Mouse (Mus musculus) ovary, postnatal 14 days (tissue): ENCODE data around the gene Jarid2.

ENCODE experiments used
- DNase-seq: peaks from one replicate; pipeline ENCODE4 v3.0.0; 2022; ENCODE audit warnings: low spot score

The Jarid2 gene

DNA sequence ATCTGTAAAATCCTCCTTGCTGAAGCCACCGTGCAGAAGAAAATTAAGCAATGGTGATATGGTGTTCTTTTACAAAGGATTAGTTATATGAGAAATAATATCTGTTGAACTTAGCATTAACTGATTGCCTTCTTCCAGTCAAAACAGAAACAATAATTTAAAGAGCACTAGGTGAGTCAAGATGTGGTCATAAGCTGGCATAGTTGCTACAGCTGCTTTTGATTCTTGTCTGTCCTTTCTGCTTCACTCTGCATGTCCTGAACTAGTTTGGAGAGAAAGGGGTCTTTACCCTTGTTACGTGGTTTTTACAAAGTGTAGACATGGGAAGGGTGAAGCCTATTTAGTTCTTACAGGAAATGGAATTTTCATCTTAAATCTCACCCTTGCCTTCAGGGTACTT, 51.9 kb downstream of the Jarid2 start:
- no peak for DNase-seq

GRCm38 (mm10) chr13:44784551-44784950, 55.3 kb downstream of the Jarid2 start:
- no peak for DNase-seq

- peak; percentile 34 for DNase-seq
Measured at GRCm38 (mm10) chr13:44786291-44786690, 57.0 kb downstream of the Jarid2 start.

GRCm38 (mm10) chr13:44788352-44789125, 59.3 kb downstream of the Jarid2 start:
- no peak for DNase-seq

DNA sequence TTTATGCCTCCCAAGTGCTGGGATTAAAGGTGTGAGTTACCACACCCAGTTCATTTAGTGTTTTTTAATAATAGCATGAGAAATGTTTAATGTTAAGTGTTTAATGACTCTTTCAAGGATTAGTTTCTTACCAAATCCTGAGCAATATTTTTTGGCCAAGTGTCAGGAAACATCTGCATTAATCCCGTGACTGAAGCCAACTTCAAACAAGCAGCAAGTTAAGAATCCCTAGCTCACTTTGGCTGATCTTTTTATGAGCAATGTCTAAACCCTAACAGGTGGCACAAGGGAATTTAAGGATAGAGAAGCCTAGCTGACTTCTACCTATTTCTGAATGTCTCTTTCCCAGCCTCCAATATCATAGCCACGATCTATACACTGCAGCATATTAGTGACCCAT, 60.7 kb downstream of the Jarid2 start:
- no peak for DNase-seq

DNA sequence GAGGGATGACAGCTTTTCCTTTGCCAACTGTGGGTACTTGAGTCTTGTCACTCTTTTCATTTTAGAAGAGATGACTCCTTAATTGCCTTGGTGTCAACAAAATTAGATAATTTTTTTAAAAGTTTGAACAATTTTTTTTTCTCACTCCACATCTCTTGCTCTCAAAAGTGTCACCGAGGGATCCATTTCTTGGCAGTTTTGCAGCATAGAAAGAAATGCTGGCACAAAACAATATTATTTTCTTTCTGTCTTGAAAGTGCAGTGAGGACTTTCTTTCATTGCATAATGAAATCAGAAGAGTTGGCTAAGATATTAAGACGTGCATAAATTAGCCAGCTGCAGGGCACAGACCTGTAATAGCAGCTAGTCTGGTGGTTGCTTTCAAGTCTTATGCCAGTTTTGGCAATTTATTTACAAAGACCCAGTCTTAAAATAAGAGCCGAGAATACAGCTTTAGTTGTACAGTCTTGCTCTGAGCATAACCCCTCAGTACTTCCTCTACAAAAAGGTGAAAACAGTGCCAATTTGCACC, 63.2 kb downstream of the Jarid2 start:
- no peak for DNase-seq

DNA sequence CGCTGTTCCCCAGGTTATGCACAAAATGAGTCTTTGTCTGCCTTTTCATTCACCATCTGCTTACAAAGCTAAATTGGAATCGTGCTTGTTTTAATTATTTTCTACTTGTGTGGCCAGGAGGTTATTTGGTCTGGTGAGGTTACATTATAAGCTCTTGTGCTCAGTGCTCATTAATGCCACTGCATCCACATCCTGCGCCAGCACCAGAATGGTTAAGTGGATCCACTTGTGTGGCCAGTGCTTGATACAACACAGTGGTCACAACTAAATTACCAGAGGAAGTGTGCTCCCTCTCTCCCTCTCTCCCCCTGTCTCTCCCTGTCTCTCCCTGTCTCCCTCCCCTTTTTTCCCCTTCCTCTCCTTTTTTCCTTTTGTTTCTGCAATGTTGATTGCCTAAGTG, 66.6 kb downstream of the Jarid2 start:
- DNase-seq: no peak

DNA sequence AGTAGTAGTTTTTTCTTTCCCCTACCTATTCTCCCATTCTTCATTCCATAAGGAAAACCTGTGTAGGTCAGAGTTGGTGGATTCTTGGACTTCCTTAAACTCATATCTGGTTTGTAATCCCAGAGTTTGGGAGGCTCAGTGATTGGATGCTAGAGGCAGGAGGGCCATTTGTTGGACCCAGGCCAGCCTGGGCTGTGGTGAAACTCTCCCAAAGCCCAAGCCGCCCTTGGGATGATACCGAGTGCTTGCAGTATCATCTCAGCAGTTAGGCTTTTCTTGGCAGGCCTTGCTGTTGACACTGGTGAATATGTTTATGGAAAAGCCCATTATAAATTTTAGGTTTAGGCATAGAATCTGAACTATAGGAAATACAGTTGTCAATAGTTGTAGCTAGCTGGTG, 67.5 kb downstream of the Jarid2 start:
- peak; percentile 34 for DNase-seq

GRCm38 (mm10) chr13:44798280-44798679, 69.0 kb downstream of the Jarid2 start:
- no peak for DNase-seq

DNA sequence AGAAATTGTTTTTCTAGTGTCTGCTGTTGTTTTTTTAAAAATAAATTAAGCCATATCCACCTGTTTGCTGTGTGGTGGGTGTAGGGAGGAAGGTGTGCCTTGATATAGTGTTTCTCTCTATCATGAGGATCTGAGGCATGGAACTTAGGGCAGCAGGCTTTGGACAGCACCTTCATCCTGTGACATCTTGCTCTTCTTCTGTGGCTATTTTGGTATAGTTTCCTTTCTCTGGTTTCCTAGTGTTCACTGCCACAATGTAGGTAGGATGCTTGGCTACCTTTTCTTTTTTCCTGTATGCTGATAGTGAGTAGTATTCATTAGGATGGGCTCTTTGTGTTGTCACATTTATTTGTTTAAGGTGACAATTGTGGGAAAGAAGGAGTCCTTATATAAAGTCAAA, 69.9 kb downstream of the Jarid2 start:
- no peak for DNase-seq

DNA sequence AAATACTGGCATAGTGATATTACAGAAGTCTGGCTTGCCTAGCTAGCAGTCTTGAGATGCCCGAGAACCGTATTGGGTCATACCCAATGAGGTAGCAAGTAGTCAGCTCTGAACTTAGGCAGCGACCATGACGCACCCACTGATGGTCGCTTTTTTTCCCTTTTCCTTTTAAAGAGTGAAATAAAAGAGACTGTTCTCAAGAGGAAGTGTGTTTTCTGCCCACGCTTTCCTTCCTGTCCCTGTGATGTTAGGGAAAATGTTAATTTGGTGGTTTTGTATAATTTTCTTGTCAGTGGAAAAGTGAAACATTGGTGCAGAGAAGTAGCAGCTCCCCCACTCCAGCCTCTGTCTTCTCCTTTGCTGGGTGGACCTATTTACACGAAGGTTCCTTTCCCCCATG, 70.8 kb downstream of the Jarid2 start:
- no peak for DNase-seq

DNA sequence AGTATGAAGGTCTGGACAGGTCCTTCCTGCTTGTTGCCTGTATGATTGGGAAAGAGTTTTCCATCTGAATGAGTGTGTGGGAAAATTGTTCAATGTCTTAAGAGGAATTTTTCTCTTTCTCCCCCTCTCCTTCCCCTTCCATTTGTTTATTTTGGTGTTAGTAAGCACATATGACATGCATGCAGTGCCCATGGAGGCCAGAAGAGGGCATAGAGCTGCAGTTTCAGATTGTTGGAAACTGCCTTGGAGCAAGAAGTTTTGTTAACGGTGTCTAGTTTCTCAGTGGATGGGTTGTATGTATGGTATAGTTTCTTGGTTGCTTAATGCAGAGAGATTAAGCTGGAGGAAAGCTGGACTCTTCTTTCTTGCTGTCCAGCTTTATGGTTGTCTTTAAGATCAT, 75.6 kb downstream of the Jarid2 start:
- peak; percentile 42 for DNase-seq

- no peak for DNase-seq
Measured at GRCm38 (mm10) chr13:44808307-44808706, 79.0 kb downstream of the Jarid2 start.

DNA sequence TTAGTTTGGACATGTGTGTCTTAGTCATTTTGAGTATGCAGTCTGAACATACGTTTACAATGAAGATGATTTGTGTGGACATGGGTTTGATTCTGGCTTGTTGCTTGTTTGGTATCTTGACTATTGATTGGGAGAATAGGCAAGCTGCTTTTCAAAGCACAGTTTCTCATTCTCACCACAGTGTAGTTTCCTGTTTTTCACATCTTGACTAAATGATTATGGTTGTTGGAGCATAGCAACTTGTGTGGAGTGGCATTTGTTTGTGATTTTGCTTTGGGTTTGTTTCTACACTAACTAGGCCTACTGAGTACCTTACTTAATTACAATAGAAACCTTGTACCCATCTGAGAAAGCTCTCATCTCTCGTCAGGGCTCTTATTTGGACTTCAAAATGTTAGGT, 81.7 kb downstream of the Jarid2 start:
- no peak for DNase-seq

DNA sequence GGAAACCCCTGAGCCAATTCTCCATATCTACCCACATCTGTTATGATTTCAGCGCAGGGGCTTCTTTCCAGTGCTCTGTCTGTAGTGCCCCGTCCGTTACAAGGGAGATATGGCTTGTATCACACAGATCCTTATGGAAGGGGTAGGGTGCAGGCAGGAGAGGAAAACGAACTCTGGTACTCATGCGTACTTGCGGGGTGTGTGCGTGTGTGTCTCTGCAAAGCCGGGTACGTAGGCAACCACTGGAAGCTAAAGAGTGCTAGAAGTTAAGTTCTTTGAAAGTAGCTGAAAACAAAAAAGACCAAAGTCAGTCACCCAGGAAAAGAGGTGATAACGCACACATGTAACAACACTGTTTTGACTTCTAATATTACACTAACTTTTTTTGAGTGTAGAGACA, 82.3 kb downstream of the Jarid2 start:
- DNase-seq: no peak

- no peak for DNase-seq
Measured at GRCm38 (mm10) chr13:44812381-44812780, 83.1 kb downstream of the Jarid2 start.

DNA sequence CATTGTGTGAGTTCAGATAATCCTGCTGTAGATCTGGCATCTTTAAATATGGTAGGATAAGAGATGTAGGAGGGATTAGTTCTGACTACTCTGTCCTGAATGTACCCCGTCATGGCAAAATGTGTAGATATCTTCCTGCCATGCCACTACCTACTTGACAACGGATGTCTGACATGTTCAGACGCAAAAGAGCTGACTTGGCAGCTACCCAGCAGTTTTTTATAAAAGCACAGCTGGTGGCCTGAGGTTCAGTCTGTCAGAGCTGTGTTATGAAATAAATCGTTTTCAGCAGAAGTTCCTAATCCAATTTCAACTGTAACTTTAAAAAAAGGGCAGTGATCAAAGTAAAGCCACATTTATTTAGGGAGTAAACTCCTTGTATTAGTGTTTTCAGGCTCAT, 90.1 kb downstream of the Jarid2 start:
- no peak for DNase-seq

GRCm38 (mm10) chr13:44822578-44822977, 93.3 kb downstream of the Jarid2 start:
- DNase-seq: no peak

- DNase-seq: no peak
Measured at GRCm38 (mm10) chr13:44828903-44829302, 99.6 kb downstream of the Jarid2 start.

- no peak for DNase-seq
Measured at GRCm38 (mm10) chr13:44832104-44832503, 102.8 kb downstream of the Jarid2 start.

- DNase-seq: no peak
Measured at GRCm38 (mm10) chr13:44832866-44833265, 103.6 kb downstream of the Jarid2 start.

- DNase-seq: peak; percentile 36
Measured at GRCm38 (mm10) chr13:44833353-44833752, 104.1 kb downstream of the Jarid2 start.

GRCm38 (mm10) chr13:44837445-44837844, 108.2 kb downstream of the Jarid2 start:
- no peak for DNase-seq
